Mouse (Mus musculus): Measurements from ENCODE around the gene Rab30. TPM values are rescaled to one million over a fixed set of nuclear protein-coding genes. Genes with fewer than 3 reads are reported as not detected.

Rab30 gene
- 16.3 and 17.6 TPM in 2 replicates for polyA plus RNA-seq (2021; fragmentation: Nextera tagmentation)
- long read RNA-seq, experiment 1, full-length matches to known transcripts, result 8 of 20 reads
- long read RNA-seq, experiment 1, partial matches to known transcripts, result 0 of 20 reads
- long read RNA-seq, experiment 1, other reads (novel, unspliced or antisense), result 12 of 20 reads
- long read RNA-seq, experiment 2, full-length matches to known transcripts, result 29 of 57 reads
- long read RNA-seq, experiment 2, partial matches to known transcripts, result 0 of 57 reads
- long read RNA-seq, experiment 2, other reads (novel, unspliced or antisense), result 28 of 57 reads

GRCm38 (mm10) chr7:92741152-92741860, at the start of gene Rab30:
Gene Rab30, plus strand, starts transcription at chr7:92741603.

DNA sequence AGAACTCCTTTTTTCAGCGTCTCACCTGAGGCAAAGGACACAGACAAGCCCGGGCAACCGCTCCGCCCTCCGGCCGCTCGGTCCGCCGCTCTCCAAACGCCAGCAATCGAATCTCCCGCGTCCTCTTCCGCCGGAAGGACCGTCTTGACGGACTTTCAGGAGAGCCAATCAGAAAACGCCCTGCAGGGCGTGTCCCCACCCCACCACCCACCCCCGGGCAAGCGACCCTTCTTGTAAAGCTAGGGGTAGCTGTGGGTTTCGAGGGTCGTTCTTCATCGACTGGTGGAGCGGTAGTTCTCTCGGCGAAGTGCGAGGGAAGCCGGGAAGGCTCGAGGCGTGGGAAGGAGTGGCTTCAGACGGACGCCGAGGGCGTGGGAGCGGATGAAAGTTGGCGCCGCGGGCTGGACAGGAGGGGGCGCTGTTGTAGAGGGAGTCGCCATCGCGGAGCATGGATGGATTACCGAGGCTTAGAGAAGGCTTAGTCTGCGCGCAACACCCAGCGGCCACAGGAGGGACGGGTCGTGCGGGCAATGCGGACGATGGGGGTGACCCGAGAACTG, 132.8 kb downstream of the Rab30 start, which contains the start of the genes Ddias and Prcp:
TSS of gene Ddias (minus strand) at position 132 of the 560 bp plus-strand sequence.
TSS of gene Prcp (plus strand) at position 355 of the 560 bp plus-strand sequence.

Other genes starting within 250 kb of the Rab30 start
- 20.7 and 23.0 TPM in 2 replicates for gene Ccdc90b, start 180.5 kb upstream of the Rab30 start, polyA plus RNA-seq (2021; fragmentation: Nextera tagmentation)
- 5.6 and 5.8 TPM in 2 replicates for gene Ankrd42, start 104.5 kb upstream of the Rab30 start, polyA plus RNA-seq (2021; fragmentation: Nextera tagmentation)
- gene Pcf11, start 71.7 kb upstream of the Rab30 start, polyA plus RNA-seq (2021; fragmentation: Nextera tagmentation), result 3.3 and 5.6 TPM in 2 replicates
- gene Ddias, start 132.6 kb downstream of the Rab30 start, polyA plus RNA-seq (2021; fragmentation: Nextera tagmentation), result 0.24 and 0.35 TPM in 2 replicates
- 12.6 and 14.7 TPM in 2 replicates for gene Prcp, start 132.9 kb downstream of the Rab30 start, polyA plus RNA-seq (2021; fragmentation: Nextera tagmentation)

Measured in layer of hippocampus, adult 6 months (tissue).